Mouse (Mus musculus) limb, embryonic 13.5 days (tissue): ENCODE results near the gene Atf3. TPM values are rescaled to one million over a fixed set of nuclear protein-coding genes. Genes with fewer than 3 reads are reported as not detected.

Experiments
- ATAC-seq: fragments of 200-750 bp; cut with Nextera tagmentation; 2 replicates; pipeline ENCODE4 v1.8.0; 2017; ENCODE audit warnings: low read depth, moderate number of reproducible peaks, moderate TSS enrichment; ENCODE audit not compliant: low FRiP score
- H3K27ac ChIP-seq: fragments of 300-500 bp; sonication (generic); 2 replicates; pipeline ENCODE4 v1.5.1; 2015; ENCODE audit warnings: inconsistent platforms, mild to moderate bottlenecking, moderate library complexity
- H3K27me3 ChIP-seq: fragments of 300-500 bp; sonication (generic); 2 replicates; pipeline ENCODE4 v1.6.1; 2015; ENCODE audit warnings: mild to moderate bottlenecking, inconsistent platforms
- H3K36me3 ChIP-seq: fragments of 300-500 bp; sonication (generic); 2 replicates; pipeline ENCODE4 v1.6.1; 2015; ENCODE audit warnings: inconsistent platforms, mild to moderate bottlenecking, moderate library complexity
- H3K4me1 ChIP-seq: fragments of 300-500 bp; sonication (generic); 2 replicates; pipeline ENCODE4 v1.6.1; 2015; ENCODE audit warnings: inconsistent platforms
- H3K4me2 ChIP-seq: fragments of 300-500 bp; sonication (generic); replicated peaks from 2 replicates; pipeline ENCODE4 v1.6.1; 2015; ENCODE audit warnings: inconsistent platforms, mild to moderate bottlenecking, moderate library complexity
- H3K4me3 ChIP-seq: fragments of 300-500 bp; sonication (generic); 2 replicates; pipeline ENCODE4 v1.5.1; 2015; ENCODE audit warnings: moderate library complexity, mild to moderate bottlenecking, inconsistent platforms
- H3K9ac ChIP-seq: fragments of 300-500 bp; sonication (generic); 2 replicates; pipeline ENCODE4 v1.6.1; 2015; ENCODE audit warnings: mild to moderate bottlenecking, inconsistent platforms
- H3K9me3 ChIP-seq: fragments of 300-500 bp; sonication (generic); 2 replicates; pipeline ENCODE4 v1.6.1; 2016; ENCODE audit warnings: inconsistent platforms
- WGBS: fragments of 180-500 bp; shearing (Covaris S2); methylation state at CpG from one replicate; pipeline ENCODE4 v1.1.7; 2015; 5-methylcytosine and 5-hydroxymethylcytosine counted together
- polyA plus RNA-seq: library from polyadenylated mRNA; unstranded; fragments of >200 nt; fragmentation: Nextera tagmentation; extraction: Ambion mirVana; gene quantifications from 2 replicates; pipeline ENCODE4 v1.2.1, GENCODE M21; 2015

Atf3 gene
- 4.2 and 4.3 TPM in 2 replicates for polyA plus RNA-seq

DNA sequence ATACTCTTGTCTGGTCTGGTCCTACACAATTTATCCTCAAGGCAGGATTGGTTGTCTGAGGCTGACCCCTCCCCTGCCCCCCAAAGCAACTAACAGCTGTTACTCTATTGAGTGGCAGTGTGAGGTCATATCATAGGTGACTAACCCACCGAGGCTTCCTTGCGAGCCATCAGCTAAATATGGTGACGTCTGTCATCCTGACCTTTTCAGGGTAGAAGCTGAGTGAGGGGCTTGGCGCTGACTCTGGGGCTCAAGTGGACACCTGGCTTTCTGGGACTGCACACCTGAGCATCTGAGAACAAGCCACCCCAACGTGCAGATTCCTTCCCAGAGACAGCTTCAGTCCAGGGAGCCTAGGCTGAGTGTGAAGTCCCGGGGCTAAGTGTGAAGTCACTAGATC is at the start of gene Atf3:
TSS of gene Atf3 (minus strand) at position 101 of the 400 bp plus-strand sequence.
- ATAC-seq = no peak
- WGBS = 66% methylated on average over 6 of the region's 6 CpGs
- Histone ChIP-seq H3K4me2 (no peak within 1 kb of the TSS), H3K27me3 (peaks cover 4% of the 10 kb centered on the region), H3K4me3 (no peak within 1 kb of the TSS), H3K27ac (no peak within 1 kb of the TSS), H3K36me3 (no peaks in the 10 kb centered on the region), H3K4me1 (no peaks in the 10 kb centered on the region), H3K9ac (no peak within 1 kb of the TSS), H3K9me3 (no peaks in the 10 kb centered on the region)

DNA sequence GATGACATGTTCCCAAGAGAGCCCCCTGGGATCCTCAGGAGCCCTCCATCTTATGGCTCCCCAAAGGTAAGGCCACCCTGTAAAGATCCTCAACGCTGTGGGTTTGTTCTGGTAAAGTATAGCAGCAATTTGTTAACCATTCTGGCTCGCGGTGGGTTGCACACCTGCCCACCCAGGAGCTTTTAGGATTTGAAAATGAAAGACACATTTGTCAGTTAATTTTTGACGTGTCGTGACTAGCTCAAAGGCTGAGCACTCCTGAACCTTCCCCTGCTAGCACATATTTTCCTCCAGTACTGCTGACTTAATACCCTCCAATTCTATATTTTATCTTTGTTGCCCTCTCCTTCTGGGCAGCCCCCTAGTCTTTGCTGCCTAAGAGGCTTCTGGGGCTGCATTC is 49.3 kb upstream of the Atf3 start:
- Histone ChIP-seq H3K9me3 (no peaks in the 10 kb centered on the region), H3K9ac (no peak overlapping the region), H3K36me3 (no peaks in the 10 kb centered on the region), H3K4me1 (peaks cover 26% of the 10 kb centered on the region), H3K27me3 (no peaks in the 10 kb centered on the region), H3K27ac (no peak overlapping the region), H3K4me3 (no peak overlapping the region), H3K4me2 (no peak overlapping the region)
- 61% methylated on average over 5 of the region's 5 CpGs for WGBS
- no peak for ATAC-seq

DNA sequence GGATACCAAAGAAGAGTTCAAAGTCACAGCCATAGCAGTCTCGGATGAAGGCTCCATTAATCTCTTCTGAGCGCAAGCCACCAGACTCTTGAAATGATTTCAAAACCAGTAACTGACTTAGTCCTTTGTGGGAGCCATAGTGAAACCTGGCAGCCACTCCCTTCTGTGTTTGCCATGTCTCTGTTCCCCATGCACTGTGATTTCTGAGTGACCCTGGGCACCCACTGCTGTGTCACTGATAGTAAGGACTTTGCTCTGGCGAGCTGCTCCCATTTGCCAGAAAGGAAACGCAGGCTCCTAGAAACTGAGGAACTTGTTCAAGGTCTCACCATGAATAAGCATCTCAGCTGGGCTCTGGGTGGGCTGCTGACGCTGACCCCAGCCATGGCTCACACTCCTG is 45.6 kb upstream of the Atf3 start:
- H3K9ac ChIP-seq = no peak overlapping the region
- H3K27me3 ChIP-seq = no peaks in the 10 kb centered on the region
- no peak overlapping the region for H3K4me3 ChIP-seq
- H3K36me3 ChIP-seq = no peaks in the 10 kb centered on the region
- H3K4me2 ChIP-seq = no peak overlapping the region
- no peaks in the 10 kb centered on the region for H3K9me3 ChIP-seq
- H3K4me1 ChIP-seq = peaks cover 25% of the 10 kb centered on the region
- no peak for ATAC-seq
- H3K27ac ChIP-seq = no peak overlapping the region
- 83% methylated on average over 5 of the region's 5 CpGs for WGBS

DNA sequence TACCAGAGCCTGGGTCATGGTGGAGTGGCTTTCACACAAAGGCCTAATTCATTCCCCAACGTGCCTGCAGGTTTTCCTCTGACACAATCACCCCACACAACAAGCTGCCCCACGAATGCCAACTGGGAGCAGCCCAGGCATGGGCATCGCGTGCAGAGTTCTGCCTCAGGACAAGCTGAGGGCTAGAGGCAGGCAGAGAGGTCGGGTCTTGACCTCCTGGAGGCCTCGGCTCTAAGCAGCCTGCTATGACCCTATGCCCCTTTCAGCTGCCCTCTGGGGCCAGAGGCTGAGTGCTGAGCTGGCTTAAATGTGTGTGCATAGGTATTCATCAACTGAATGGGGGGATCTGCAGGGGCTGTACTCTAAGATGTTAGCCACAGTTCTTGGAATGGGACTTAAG is 44.0 kb upstream of the Atf3 start:
- Histone ChIP-seq H3K4me1 (peaks cover 12% of the 10 kb centered on the region; the same call in 1 of the 2 replicates), H3K4me2 (no peak overlapping the region), H3K27ac (peak overlapping the region; percentile 22; the same call in 1 of the 2 replicates), H3K9ac (no peak overlapping the region), H3K36me3 (no peaks in the 10 kb centered on the region), H3K4me3 (no peak overlapping the region), H3K27me3 (no peaks in the 10 kb centered on the region), H3K9me3 (no peaks in the 10 kb centered on the region)
- ATAC-seq = no peak
- 28% methylated on average over 6 of the region's 6 CpGs for WGBS

GRCm38 (mm10) chr1:191259661-191260060 is 41.8 kb upstream of the Atf3 start:
- no peaks in the 10 kb centered on the region for H3K36me3 ChIP-seq
- 62% methylated on average over 5 of the region's 5 CpGs for WGBS
- no peak for ATAC-seq

DNA sequence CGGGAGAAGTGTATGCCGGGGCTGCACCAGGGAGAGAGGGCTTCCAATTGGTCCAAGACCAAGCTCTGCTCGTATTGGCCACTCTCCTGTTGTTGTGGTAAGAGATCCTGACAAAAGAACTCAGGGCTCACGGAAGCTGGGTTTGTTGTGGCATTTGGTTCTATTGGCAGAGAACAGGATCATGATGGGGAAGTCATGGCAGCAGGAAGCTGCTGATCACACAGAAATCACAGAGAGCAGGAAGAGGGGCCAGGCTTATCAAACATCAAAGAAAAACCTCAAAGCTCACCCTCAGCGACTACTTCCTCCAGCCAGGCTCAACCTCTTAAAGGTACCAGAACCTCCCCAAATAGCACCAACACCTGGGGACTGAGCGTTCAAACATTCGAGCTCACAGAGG is 41.3 kb upstream of the Atf3 start:
- Histone ChIP-seq H3K4me1 (peaks cover 12% of the 10 kb centered on the region; the same call in 1 of the 2 replicates), H3K36me3 (no peaks in the 10 kb centered on the region), H3K4me2 (peak overlapping the region; percentile 23), H3K9ac (no peak overlapping the region), H3K4me3 (no peak overlapping the region), H3K27me3 (no peaks in the 10 kb centered on the region), H3K27ac (no peak overlapping the region), H3K9me3 (no peaks in the 10 kb centered on the region)
- no peak for ATAC-seq
- WGBS = 23% methylated on average over 7 of the region's 7 CpGs

More at GRCm38 (mm10) chr1:191259661-191260060, 41.8 kb upstream of the Atf3 start:
- Histone ChIP-seq H3K4me3 (no peak overlapping the region), H3K4me2 (no peak overlapping the region), H3K4me1 (peaks cover 12% of the 10 kb centered on the region; the same call in 1 of the 2 replicates), H3K27ac (no peak overlapping the region), H3K9me3 (no peaks in the 10 kb centered on the region), H3K9ac (no peak overlapping the region), H3K27me3 (no peaks in the 10 kb centered on the region)

GRCm38 (mm10) chr1:191258521-191258920 is 40.7 kb upstream of the Atf3 start:
- ATAC-seq = no peak
- WGBS = 38% methylated on average over 3 of the region's 3 CpGs

GRCm38 (mm10) chr1:191257981-191258380 is 40.1 kb upstream of the Atf3 start:
- H3K4me3 ChIP-seq = no peak overlapping the region
- no peaks in the 10 kb centered on the region for H3K27me3 ChIP-seq
- H3K4me2 ChIP-seq = no peak overlapping the region
- H3K27ac ChIP-seq = no peak overlapping the region
- no peaks in the 10 kb centered on the region for H3K9me3 ChIP-seq
- WGBS = 52% methylated on average over 2 of the region's 2 CpGs
- peaks cover 12% of the 10 kb centered on the region; the same call in 1 of the 2 replicates for H3K4me1 ChIP-seq
- no peak overlapping the region for H3K9ac ChIP-seq
- H3K36me3 ChIP-seq = no peaks in the 10 kb centered on the region
- no peak for ATAC-seq

More at GRCm38 (mm10) chr1:191258521-191258920, 40.7 kb upstream of the Atf3 start:
- Histone ChIP-seq H3K4me2 (no peak overlapping the region), H3K9ac (no peak overlapping the region), H3K36me3 (no peaks in the 10 kb centered on the region), H3K4me3 (no peak overlapping the region), H3K9me3 (no peaks in the 10 kb centered on the region), H3K4me1 (peaks cover 12% of the 10 kb centered on the region; the same call in 1 of the 2 replicates), H3K27ac (no peak overlapping the region), H3K27me3 (no peaks in the 10 kb centered on the region)

DNA sequence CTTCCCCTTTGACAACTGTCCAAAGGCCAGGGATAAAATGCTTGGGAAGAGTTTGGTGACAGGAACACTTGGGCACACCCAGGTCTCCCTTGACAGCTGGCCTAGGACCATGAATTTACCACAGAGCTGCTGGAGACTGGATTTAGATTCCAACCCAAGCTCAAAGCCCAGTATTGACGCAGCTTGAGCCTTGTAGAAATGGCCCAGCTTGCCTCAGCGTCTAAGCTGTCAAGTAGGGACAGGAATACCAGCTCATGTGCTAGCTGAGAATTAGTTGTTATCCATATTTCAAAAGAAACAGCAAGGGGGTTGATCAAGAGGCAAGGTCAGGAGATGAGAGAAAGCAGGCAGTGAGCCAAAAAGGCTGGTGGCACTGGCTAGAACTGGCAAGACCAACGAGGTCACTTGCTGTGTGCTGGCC is 39.5 kb upstream of the Atf3 start:
- Histone ChIP-seq H3K9me3 (no peaks in the 10 kb centered on the region), H3K4me2 (no peak overlapping the region), H3K4me3 (no peak overlapping the region), H3K4me1 (peaks cover 12% of the 10 kb centered on the region; the same call in 1 of the 2 replicates), H3K9ac (no peak overlapping the region), H3K27ac (no peak overlapping the region), H3K36me3 (no peaks in the 10 kb centered on the region), H3K27me3 (no peaks in the 10 kb centered on the region)
- WGBS = 84% methylated on average over 3 of the region's 3 CpGs
- no peak for ATAC-seq

GRCm38 (mm10) chr1:191256566-191257350 is 38.9 kb upstream of the Atf3 start:
- Histone ChIP-seq H3K4me1 (0 out of 2 replicates have a peak, but pooled peaks cover 6% of the 10 kb centered on the region), H3K27ac (no peak overlapping the region)
- ATAC-seq = no peak

GRCm38 (mm10) chr1:191256134-191256533 is 38.3 kb upstream of the Atf3 start:
- Histone ChIP-seq H3K4me3 (no peak overlapping the region), H3K9ac (no peak overlapping the region), H3K27me3 (no peaks in the 10 kb centered on the region), H3K4me2 (no peak overlapping the region), H3K36me3 (no peaks in the 10 kb centered on the region), H3K9me3 (no peaks in the 10 kb centered on the region), H3K4me1 (0 out of 2 replicates have a peak, but pooled peaks cover 5% of the 10 kb centered on the region), H3K27ac (no peak overlapping the region)
- no peak for ATAC-seq
- WGBS = 89% methylated on average over 5 of the region's 5 CpGs

More at GRCm38 (mm10) chr1:191256566-191257350, 38.9 kb upstream of the Atf3 start:
- no peaks in the 10 kb centered on the region for H3K36me3 ChIP-seq
- 69% methylated on average over 11 of the region's 11 CpGs for WGBS
- H3K9me3 ChIP-seq = no peaks in the 10 kb centered on the region
- no peak overlapping the region for H3K4me2 ChIP-seq
- no peak overlapping the region for H3K4me3 ChIP-seq
- no peak overlapping the region for H3K9ac ChIP-seq
- no peaks in the 10 kb centered on the region for H3K27me3 ChIP-seq

DNA sequence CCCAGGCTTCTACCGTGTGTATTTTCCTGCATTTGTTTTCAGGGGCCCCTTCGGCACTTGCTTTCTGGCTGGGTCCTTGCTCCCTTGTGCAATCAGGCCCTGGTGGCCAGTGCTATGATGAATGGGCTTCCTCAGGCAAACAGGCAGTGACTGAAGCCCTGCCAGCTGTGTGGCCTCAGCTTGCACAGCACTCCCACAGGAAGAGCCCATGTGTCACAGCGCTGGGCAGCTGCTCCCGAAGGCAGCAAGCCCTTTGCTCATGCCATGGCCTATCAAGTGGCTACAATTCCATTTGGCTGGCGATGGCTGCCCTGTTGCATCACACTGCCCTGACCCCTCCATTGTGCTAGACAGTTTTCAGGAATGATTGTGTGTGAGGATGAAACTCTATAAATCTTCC is 36.6 kb upstream of the Atf3 start:
- H3K27me3 ChIP-seq = no peaks in the 10 kb centered on the region
- no peak overlapping the region for H3K9ac ChIP-seq
- no peak overlapping the region for H3K27ac ChIP-seq
- no peak; the same call in 1 of the 2 replicates for ATAC-seq
- WGBS = 67% methylated on average over 5 of the region's 5 CpGs
- no peak overlapping the region for H3K4me2 ChIP-seq
- no peaks in the 10 kb centered on the region for H3K36me3 ChIP-seq
- H3K9me3 ChIP-seq = no peaks in the 10 kb centered on the region
- 0 out of 2 replicates have a peak, but pooled peaks cover 5% of the 10 kb centered on the region for H3K4me1 ChIP-seq
- no peak overlapping the region for H3K4me3 ChIP-seq
